Mouse (Mus musculus) ES-Bruce4 (cell line): ENCODE measurements around the gene Cryzl1.

Experiments used
- CTCF ChIP-seq: IDR thresholded peaks from one replicate; pipeline ENCODE4 v1.8.1; 2011; ENCODE audit warnings: low read depth, low read length
- EP300 ChIP-seq: IDR thresholded peaks from 2 replicates; pipeline ENCODE4 v1.6.1; 2011; ENCODE audit warnings: low read depth, low read length; ENCODE audit not compliant: insufficient read depth

- TF ChIP-seq CTCF (no peak), EP300 (no peak)
Measured at GRCm38 (mm10) chr16:91662336-91662735, 66.4 kb downstream of the Cryzl1 start.
